ENCODE assay signal across 8 mouse cellular contexts in the genomic region with DNA sequence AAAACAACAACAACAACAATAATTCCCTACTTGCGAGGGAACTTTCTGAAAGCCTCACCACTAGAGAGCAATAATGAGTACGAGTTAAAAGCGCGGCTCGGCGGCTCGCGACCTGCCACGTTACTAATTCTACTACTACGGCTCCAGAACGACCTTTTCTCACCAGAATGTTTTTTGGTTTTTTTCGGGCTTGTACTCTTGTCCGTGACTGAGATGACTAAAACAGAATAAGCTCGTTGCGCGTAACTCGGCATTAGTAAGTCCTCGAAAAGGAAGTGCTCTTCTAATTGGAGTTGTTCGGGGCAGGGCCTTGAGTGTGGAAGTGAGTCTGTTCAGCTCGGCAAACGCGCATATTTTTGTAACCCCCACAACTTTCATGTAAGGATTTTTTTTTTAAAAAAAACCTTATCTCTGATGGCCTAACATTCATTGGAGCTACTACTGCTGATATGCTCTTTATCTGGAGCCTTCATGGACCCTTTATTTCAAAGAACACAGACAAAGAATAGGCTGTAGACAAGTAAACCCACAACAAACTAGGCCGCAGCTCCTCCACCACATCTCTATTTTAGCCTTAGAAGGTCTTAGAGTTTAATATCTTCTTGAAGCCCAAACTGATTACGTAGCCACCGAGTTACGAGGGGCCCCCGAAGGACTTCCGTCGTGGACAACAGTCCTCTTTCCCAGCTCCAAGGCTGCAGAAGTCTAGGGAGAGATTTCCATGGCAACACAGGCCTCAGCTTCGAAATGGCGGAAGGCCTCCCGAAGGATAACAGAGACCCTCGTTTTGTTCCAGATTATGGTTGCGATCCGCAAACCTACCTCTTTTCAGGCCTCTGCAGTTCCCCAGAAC. TPM values are rescaled to one million over a fixed set of nuclear protein-coding genes. Genes with fewer than 3 reads are reported as not detected.
DNase-seq lines count a peak whose midpoint lies in the region; ATAC-seq lines count a peak whose summit lies in the region.

No protein-coding gene starts in this region.

- WGBS in intestine, embryonic 16.5 days = under 1% methylated on average over 35 of the region's 35 CpGs

- H3K9me3 ChIP-seq in intestine, embryonic 16.5 days (ENCODE audit: control insufficient read depth, low read length) = no peaks in the 10 kb centered on the region

- peak; percentile 55 for ATAC-seq in granulocyte monocyte progenitor cell, adult 5-6 weeks (replicated peaks; ENCODE audit: poor library complexity, severe bottlenecking)
- peak; percentile 68 for ATAC-seq in intestine, embryonic 16.5 days

- peak overlapping the region; percentile 70 for H3K4me3 ChIP-seq in intestine, embryonic 16.5 days (ENCODE audit: low read length)

- peak overlapping the region; percentile 49 for H3K4me2 ChIP-seq in intestine, embryonic 16.5 days (ENCODE audit: low read depth, low read length)

- H3K27me3 ChIP-seq in intestine, embryonic 16.5 days (replicated peaks; ENCODE audit: control insufficient read depth, insufficient read depth, low read length) = no peaks in the 10 kb centered on the region

- H3K27ac ChIP-seq in intestine, embryonic 16.5 days (ENCODE audit: low read length) = peak overlapping the region; percentile 86

- DNase-seq in urinary bladder, adult 18-20 months (ENCODE audit: low spot score in 2 of 2) = peak; percentile 37 to 39
- DNase-seq in urinary bladder, postnatal 10 days (ENCODE audit: low spot score) = no peak
- peak; percentile 86 for DNase-seq in embryo, embryonic 10.5 days (ENCODE audit: low spot score)
- peak; percentile 57 to 58 for DNase-seq in left cerebral cortex, postnatal 36 days (ENCODE audit: low spot score in 2 of 2)
- peak; percentile 65 for DNase-seq in mesoderm, embryonic 11.5 days (ENCODE audit: low read depth, low spot score)
- DNase-seq in right cerebral cortex, postnatal 36 days (ENCODE audit: low spot score in 2 of 2) = peak; percentile 33 to 53

- peaks cover 8% of the 10 kb centered on the region for H3K36me3 ChIP-seq in intestine, embryonic 16.5 days (ENCODE audit: control insufficient read depth, insufficient read depth, low read length)

- peak overlapping the region; percentile 82 for H3K9ac ChIP-seq in intestine, embryonic 16.5 days (ENCODE audit: low read depth, low read length)

- intact Hi-C loops in left cerebral cortex, postnatal 36 days (cut with DNase I) = loop anchor here (2.0 to 5.0 kb wide), 3 partner anchors 47 to 201 kb away; a partner anchor contains a TSS

- peaks cover 18% of the 10 kb centered on the region for H3K4me1 ChIP-seq in intestine, embryonic 16.5 days (ENCODE audit: control insufficient read depth, insufficient read depth, low read length)

RNA-seq across cellular contexts. Expression of a gene that starts 0.5 kb away (rescaled TPM):
- total RNA-seq in granulocyte monocyte progenitor cell, adult 5-6 weeks (2014; fragmentation: Nextera tagmentation) = 150 and 151 TPM in 2 replicates
- 103 and 127 TPM in 2 replicates for total RNA-seq in granulocyte monocyte progenitor cell, adult 5-6 weeks (2017)
- polyA plus RNA-seq in intestine, embryonic 16.5 days (2015; fragmentation: Nextera tagmentation; extraction: Ambion mirVana) = 106 and 122 TPM in 2 replicates
- 10 to 100 TPM; 44.0 to 44.1 TPM for total RNA-seq in left cerebral cortex, postnatal 36 days (2021)

RNA-seq across cellular contexts. Expression of a gene that starts 0.6 kb away (rescaled TPM):
- 20.1 and 24.1 TPM in 2 replicates for total RNA-seq in granulocyte monocyte progenitor cell, adult 5-6 weeks (2014; fragmentation: Nextera tagmentation)
- total RNA-seq in granulocyte monocyte progenitor cell, adult 5-6 weeks (2017) = 17.4 and 17.6 TPM in 2 replicates
- 14.3 and 15.9 TPM in 2 replicates for polyA plus RNA-seq in intestine, embryonic 16.5 days (2015; fragmentation: Nextera tagmentation; extraction: Ambion mirVana)
- 10 to 100 TPM; 12.1 to 12.4 TPM for total RNA-seq in left cerebral cortex, postnatal 36 days (2021)

RNA-seq across cellular contexts. Expression of a gene that starts 27.1 kb away (rescaled TPM):
- total RNA-seq in granulocyte monocyte progenitor cell, adult 5-6 weeks (2014; fragmentation: Nextera tagmentation) = not detected in 2 replicates
- total RNA-seq in granulocyte monocyte progenitor cell, adult 5-6 weeks (2017) = not detected in 2 replicates
- polyA plus RNA-seq in intestine, embryonic 16.5 days (2015; fragmentation: Nextera tagmentation; extraction: Ambion mirVana) = not detected in 2 replicates
- not detected for total RNA-seq in left cerebral cortex, postnatal 36 days (2021)

RNA-seq across cellular contexts. Expression of a gene that starts 47.4 kb away (rescaled TPM):
- total RNA-seq in granulocyte monocyte progenitor cell, adult 5-6 weeks (2014; fragmentation: Nextera tagmentation) = 22.5 and 24.8 TPM in 2 replicates
- 19.8 and 23.7 TPM in 2 replicates for total RNA-seq in granulocyte monocyte progenitor cell, adult 5-6 weeks (2017)
- polyA plus RNA-seq in intestine, embryonic 16.5 days (2015; fragmentation: Nextera tagmentation; extraction: Ambion mirVana) = 127 and 149 TPM in 2 replicates
- 10 to 100 TPM; 14.2 to 15.2 TPM for total RNA-seq in left cerebral cortex, postnatal 36 days (2021)

RNA-seq across cellular contexts. Expression of a gene that starts 47.6 kb away (rescaled TPM):
- 31.5 and 36.8 TPM in 2 replicates for total RNA-seq in granulocyte monocyte progenitor cell, adult 5-6 weeks (2014; fragmentation: Nextera tagmentation)
- 47.4 and 54.9 TPM in 2 replicates for total RNA-seq in granulocyte monocyte progenitor cell, adult 5-6 weeks (2017)
- 24.3 and 27.9 TPM in 2 replicates for polyA plus RNA-seq in intestine, embryonic 16.5 days (2015; fragmentation: Nextera tagmentation; extraction: Ambion mirVana)
- total RNA-seq in left cerebral cortex, postnatal 36 days (2021) = 10 to 100 TPM; 34.5 to 38.9 TPM
